Mouse (Mus musculus) gastrocnemius, postnatal 25 days (tissue): Measurements from ENCODE around the gene Pcdh7. TPM values are rescaled to one million over a fixed set of nuclear protein-coding genes. Genes with fewer than 3 reads are reported as not detected.
A peak's percentile ranks its signal among the peaks of the same experiment; 100 is the strongest.
"Not testable (repeated sequence)": the region's sequence is repeated elsewhere in the genome, so short reads cannot be mapped to it uniquely, and the experiment has no call there.

Source experiments
- DNase-seq: peaks from one replicate; pipeline ENCODE4 v3.0.0; 2022
- long read RNA-seq, 2 experiments: library from polyadenylated mRNA; stranded (forward); transcript quantifications; one replicate each; pipeline ENCODE4 v2.0.0; 2021
- total RNA-seq, 2 experiments: library from RNA; stranded (reverse); gene quantifications; 1 replicate in 1 of 2; 2 replicates in 1 of 2; pipeline ENCODE4 v1.2.3; 2021

The Pcdh7 gene
- total RNA-seq = 1 to 10 TPM; 2.6 to 3.0 TPM
- long read RNA-seq, experiment 1, full-length matches to known transcripts = 1 of 1 reads
- long read RNA-seq, experiment 1, partial matches to known transcripts = 0 of 1 reads
- long read RNA-seq, experiment 1, other reads (novel, unspliced or antisense) = 0 of 1 reads
- long read RNA-seq, experiment 2, full-length matches to known transcripts = 1 of 1 reads
- long read RNA-seq, experiment 2, partial matches to known transcripts = 0 of 1 reads
- long read RNA-seq, experiment 2, other reads (novel, unspliced or antisense) = 0 of 1 reads

DNA sequence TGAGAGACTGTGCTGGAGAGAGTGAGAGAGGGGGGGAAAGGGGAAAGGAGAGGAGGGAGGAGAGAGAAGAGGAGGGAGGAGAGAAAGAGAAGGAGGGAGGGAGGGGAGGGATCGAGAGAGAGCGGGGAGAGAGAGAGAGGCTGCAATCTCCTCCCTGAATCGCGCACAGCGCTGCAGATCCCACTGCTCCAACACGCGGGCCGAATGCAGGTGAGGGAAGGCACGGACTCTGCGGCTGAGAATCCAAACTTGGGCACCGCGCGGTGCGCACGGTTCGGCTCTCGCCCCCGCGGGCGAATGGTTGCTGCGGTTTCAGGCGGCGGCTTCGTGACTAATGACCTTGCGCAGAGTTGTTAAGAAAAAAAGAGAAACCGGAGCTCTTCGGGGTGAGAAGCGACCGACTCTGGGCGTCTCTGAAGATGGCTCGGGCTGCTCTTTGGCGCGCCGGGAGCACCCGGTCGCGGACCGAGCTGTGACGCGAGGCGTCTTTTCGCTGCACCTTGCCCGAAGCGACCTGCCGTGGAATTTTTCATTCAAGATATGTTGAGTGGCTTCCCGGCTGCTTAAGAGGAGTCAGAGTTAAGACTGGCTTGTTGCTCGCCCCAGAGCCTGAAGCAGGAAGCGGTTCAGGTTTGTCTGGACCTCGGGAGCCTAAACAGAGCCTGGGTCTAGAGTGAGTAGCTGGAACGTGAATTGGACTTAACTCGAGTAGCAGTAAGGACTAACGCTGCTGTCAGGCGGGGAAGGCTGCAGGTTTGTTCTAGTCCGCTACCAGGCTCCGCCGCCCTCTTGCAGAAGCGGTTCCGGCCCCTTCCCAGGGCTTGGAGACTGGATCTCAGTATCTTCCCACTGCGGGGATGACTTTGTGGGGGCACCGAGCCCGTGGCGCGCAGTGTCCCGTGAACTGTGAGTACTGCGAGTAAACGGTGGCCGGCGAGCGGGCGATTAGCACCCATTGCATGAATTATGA is at the start of gene Pcdh7:
Pcdh7 (plus strand) TSS at position 62 of the 970 bp plus-strand sequence.
- peak; percentile 30 for DNase-seq

GRCm38 (mm10) chr5:57676970-57677369 is 40.8 kb upstream of the Pcdh7 start:
- DNase-seq = not testable (repeated sequence)

GRCm38 (mm10) chr5:57708396-57708795 is 9.4 kb upstream of the Pcdh7 start:
- no peak for DNase-seq

- DNase-seq = no peak
These were observed 3.8 kb upstream of the Pcdh7 start for GRCm38 (mm10) chr5:57713980-57714379.

DNA sequence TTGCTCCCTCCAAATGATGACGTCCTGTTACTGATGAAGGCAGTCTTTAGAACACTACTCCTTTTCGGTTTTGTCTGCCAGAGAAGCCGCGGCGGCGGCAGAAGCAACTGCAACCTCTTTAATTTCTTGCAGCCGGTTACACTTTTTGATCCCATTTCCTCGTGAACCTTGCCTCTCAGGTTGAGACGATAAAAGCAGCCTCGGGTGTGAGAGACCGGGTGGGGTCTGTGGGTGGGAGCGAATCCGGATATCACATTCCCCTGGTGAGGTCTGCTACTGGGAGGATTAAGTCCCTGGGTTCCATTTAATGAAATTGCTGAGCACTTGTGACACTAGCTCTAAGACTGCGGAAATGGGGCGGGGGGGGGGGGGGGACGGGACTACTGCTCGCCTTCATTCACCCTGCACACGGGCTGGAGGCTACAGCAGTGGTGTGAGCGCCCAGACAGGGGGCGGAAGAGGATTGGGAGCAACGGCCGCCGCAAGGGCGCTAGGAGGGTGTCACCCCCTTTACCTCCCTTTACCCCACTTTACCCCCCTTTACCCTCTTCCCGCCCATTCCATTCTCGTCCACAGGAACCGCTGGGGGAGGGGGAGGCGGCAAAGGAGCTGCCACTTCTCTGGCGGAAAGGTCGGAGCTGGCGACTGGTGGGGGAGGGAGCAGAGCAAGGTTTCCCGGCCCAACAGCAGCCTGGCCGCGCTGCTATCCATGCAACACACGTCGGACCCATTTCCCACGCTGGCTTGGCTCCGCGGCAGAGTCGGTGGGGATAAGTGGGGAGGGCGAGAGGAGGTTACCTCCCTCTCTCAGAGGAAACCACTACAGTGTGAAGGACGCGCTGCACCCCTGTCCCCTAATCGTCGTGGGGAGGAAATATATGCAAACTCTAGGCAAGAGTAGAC is 2.9 kb upstream of the Pcdh7 start:
- DNase-seq = peak; percentile 27

GRCm38 (mm10) chr5:57715524-57716400 is 2.0 kb upstream of the Pcdh7 start:
- DNase-seq = peak; percentile 69

- DNase-seq = peak; percentile 55
These were observed 1.1 kb upstream of the Pcdh7 start for GRCm38 (mm10) chr5:57716421-57717237.

GRCm38 (mm10) chr5:57717238-57717905 is 395 bp upstream of the Pcdh7 start:
- DNase-seq = peak; percentile 49

DNA sequence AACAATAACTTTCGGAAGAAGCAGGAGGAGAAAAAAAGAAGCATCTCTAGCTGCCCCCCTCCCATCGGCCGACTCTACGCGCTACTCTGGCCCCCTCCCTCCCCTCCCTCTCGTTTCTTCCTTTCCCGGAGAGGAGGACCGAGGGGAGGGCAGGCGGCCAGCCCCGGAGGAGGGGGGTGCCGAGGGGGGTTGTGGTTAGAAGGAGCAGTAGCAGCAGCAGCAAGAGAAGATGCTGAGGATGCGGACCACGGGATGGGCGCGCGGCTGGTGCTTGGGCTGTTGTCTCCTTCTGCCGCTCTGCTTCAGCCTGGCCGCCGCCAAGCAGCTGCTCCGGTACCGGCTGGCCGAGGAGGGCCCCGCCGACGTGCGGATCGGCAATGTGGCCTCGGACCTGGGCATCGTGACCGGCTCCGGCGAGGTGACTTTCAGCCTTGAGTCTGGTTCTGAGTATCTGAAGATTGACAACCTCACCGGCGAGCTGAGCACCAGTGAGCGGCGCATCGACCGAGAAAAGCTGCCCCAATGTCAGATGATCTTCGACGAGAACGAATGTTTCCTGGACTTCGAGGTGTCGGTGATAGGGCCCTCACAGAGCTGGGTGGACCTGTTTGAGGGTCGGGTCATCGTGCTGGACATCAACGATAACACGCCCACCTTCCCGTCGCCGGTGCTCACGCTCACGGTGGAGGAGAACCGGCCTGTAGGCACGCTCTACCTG is 1.3 kb downstream of the Pcdh7 start:
- peak; percentile 52 for DNase-seq

DNA sequence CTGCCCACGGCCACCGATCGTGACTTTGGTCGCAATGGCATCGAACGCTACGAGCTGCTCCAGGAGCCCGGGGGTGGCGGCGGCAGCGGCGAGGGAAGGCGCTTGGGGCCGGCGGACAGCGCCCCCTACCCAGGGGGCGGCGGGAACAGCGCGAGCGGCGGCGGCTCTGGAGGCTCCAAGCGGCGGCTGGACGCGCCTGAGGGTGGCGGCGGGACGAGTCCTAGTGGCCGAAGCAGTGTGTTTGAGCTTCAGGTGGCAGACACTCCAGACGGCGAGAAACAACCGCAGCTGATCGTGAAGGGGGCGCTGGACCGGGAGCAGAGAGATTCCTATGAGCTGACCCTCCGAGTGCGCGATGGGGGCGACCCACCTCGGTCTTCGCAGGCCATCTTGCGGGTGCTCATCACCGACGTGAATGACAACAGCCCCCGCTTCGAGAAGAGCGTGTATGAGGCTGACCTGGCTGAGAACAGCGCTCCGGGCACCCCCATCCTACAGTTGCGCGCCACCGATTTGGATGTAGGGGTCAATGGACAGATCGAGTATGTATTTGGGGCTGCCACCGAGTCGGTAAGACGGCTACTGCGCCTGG is 1.9 kb downstream of the Pcdh7 start:
- peak; percentile 63 for DNase-seq

GRCm38 (mm10) chr5:57720206-57720880 is 2.6 kb downstream of the Pcdh7 start:
- no peak for DNase-seq

- DNase-seq = no peak
These were observed 3.5 kb downstream of the Pcdh7 start for GRCm38 (mm10) chr5:57721148-57721712.

DNA sequence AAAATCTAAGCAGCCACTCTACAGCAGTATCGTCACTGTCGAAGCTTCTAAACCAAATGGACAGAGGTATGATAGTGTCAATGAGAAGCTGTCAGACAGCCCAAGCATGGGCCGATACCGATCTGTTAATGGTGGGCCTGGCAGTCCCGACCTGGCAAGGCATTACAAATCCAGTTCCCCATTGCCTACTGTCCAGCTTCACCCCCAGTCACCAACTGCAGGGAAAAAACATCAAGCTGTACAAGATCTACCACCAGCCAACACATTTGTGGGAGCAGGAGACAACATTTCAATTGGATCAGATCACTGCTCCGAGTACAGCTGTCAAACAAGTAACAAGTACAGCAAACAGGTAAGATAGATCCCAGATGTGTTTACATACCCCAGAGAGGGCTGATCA is 4.2 kb downstream of the Pcdh7 start:
- DNase-seq = no peak

- DNase-seq = no peak
These were observed 15.7 kb downstream of the Pcdh7 start for GRCm38 (mm10) chr5:57733451-57733850.

DNA sequence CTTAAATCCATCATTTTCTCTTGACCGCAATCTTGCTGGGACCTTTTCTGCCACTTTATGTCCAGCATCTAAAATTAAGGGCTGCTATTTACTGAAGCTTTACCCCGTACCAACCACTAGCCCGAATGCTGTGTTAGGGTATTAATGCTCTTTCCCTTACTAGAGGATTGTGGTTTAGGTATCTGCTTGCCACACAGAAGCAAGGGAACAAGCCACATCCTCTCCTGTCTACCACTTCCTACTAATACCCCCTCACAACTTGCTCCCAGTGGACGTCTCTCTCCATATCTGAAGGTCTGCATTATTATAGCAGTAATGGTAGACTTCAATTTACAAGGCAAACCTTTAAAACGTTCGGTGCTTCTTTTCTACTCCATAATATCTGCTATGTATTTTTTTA is 18.0 kb downstream of the Pcdh7 start:
- no peak for DNase-seq

- DNase-seq = no peak
These were observed 25.2 kb downstream of the Pcdh7 start for GRCm38 (mm10) chr5:57742924-57743323.

DNA sequence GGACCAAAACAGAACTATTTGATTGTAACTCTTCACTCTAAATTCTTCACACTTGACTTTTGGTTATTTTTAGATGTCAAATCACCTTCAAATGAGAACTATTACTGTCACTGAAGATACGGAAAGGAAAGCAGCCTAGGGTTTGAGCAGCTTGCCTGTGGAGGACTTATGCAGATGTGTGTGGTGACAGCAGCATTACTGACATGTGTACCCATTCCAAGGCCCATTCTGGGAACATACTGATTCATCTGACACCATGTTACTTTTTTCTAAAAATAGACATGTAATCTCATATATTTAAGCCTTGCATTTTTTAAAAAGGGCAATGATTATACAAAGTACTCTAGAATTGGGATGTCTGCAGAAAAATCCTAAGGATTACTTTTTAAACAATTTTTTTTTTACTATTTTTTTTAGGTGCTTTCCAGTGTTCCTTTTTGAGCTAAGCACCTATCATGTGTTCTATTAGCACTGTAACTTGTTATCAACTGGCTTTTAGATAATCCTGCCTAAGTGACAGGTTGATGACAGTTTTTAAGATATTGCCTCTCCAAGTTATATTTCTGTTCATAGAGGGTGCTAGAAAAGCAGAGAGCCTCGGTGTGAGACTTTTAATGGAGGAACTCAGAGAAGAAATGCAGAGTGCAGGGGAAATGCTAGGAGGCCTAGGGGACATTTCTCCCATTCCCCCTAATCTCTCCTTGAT is 26.3 kb downstream of the Pcdh7 start:
- DNase-seq = no peak
